ENCODE assay signal across 24 mouse cellular contexts in genomic region chr8:91425251-91425866, GRCm38 (mm10).
DNase-seq lines count a peak whose midpoint lies in the region; ATAC-seq and TF ChIP-seq lines count a peak whose summit lies in the region.
"Had no signal": no experiment of that assay in that cellular context is flagged by ENCODE, and none has a peak within 500 bp of the region (broad histone marks: within the 10 kb centered on the region; RNA-seq: fewer than 3 reads in every experiment).

No protein-coding gene starts in this region.

- no peaks in the 10 kb centered on the region for H3K9me3 ChIP-seq in kidney, postnatal 0 days (replicated peaks; ENCODE audit: low read length)
- no peaks in the 10 kb centered on the region for H3K9me3 ChIP-seq in kidney, embryonic 14.5 days (ENCODE audit: control insufficient read depth, low read length)
- H3K9me3 ChIP-seq: forebrain, embryonic 13.5 days; heart, embryonic 13.5 days; hindbrain, embryonic 12.5 days; liver, embryonic 13.5 days; midbrain, embryonic 10.5 days had no signal

- no peak for TF ChIP-seq CTCF in kidney, postnatal 0 days (IDR thresholded peaks at IDR 0.05; ENCODE audit: low read depth)

- intact Hi-C loops in gastrocnemius, postnatal 36 days (cut with DNase I) = no loop called here
- intact Hi-C loops in gastrocnemius, postnatal 14 days (cut with DNase I; ENCODE audit: low total_unique reads) = no loop called here

- H3K4me1 ChIP-seq in kidney, postnatal 0 days (replicated peaks; ENCODE audit: insufficient read depth, low read length) = no peaks in the 10 kb centered on the region
- H3K4me1 ChIP-seq in kidney, embryonic 14.5 days (ENCODE audit: control insufficient read depth, insufficient read depth, low read length) = no peaks in the 10 kb centered on the region
- H3K4me1 ChIP-seq: forebrain, embryonic 13.5 days; hindbrain, embryonic 12.5 days; midbrain, embryonic 10.5 days had no signal

- H3K4me3 ChIP-seq in kidney, postnatal 0 days (replicated peaks; ENCODE audit: low read depth, low read length) = no peak overlapping the region
- no peak overlapping the region for H3K4me3 ChIP-seq in kidney, embryonic 14.5 days (ENCODE audit: low read length)
- H3K4me3 ChIP-seq: forebrain, embryonic 13.5 days; gastrocnemius, adult 2 months; heart, embryonic 13.5 days; hindbrain, embryonic 12.5 days; liver, embryonic 13.5 days; midbrain, embryonic 10.5 days had no signal

- no peak overlapping the region for H3K9ac ChIP-seq in kidney, postnatal 0 days (ENCODE audit: low read depth, low read length)
- no peak overlapping the region for H3K9ac ChIP-seq in kidney, embryonic 14.5 days (ENCODE audit: low read depth, low read length)
- H3K9ac ChIP-seq: forebrain, embryonic 13.5 days; heart, embryonic 13.5 days; hindbrain, embryonic 12.5 days; liver, embryonic 13.5 days had no signal

- no peak overlapping the region for H3K4me2 ChIP-seq in kidney, postnatal 0 days (ENCODE audit: low read length)
- H3K4me2 ChIP-seq in kidney, embryonic 14.5 days (replicated peaks; ENCODE audit: low read depth, low read length) = no peak overlapping the region
- H3K4me2 ChIP-seq: forebrain, embryonic 13.5 days; hindbrain, embryonic 12.5 days; liver, embryonic 13.5 days had no signal

- no peak overlapping the region for H3K27ac ChIP-seq in kidney, postnatal 0 days
- H3K27ac ChIP-seq in kidney, embryonic 14.5 days (ENCODE audit: low read depth, low read length) = no peak overlapping the region
- H3K27ac ChIP-seq: forebrain, embryonic 13.5 days; hindbrain, embryonic 12.5 days; liver, embryonic 13.5 days; macrophage; midbrain, embryonic 10.5 days had no signal

- H3K36me3 ChIP-seq in kidney, postnatal 0 days (ENCODE audit: insufficient read depth, low read length) = no peaks in the 10 kb centered on the region
- no peaks in the 10 kb centered on the region for H3K36me3 ChIP-seq in kidney, embryonic 14.5 days (ENCODE audit: control insufficient read depth, insufficient read depth, low read length)
- H3K36me3 ChIP-seq: hindbrain, embryonic 12.5 days had no signal

- WGBS in kidney, postnatal 0 days = 65% methylated on average over 10 of the region's 10 CpGs
- WGBS in kidney, embryonic 14.5 days = 69% methylated on average over 10 of the region's 10 CpGs

- H3K27me3 ChIP-seq in kidney, postnatal 0 days (ENCODE audit: insufficient read depth, low read length) = no peaks in the 10 kb centered on the region
- no peaks in the 10 kb centered on the region for H3K27me3 ChIP-seq in kidney, embryonic 14.5 days (ENCODE audit: control insufficient read depth, insufficient read depth, low read length)
- H3K27me3 ChIP-seq: forebrain, embryonic 13.5 days; heart, embryonic 13.5 days; hindbrain, embryonic 12.5 days; liver, embryonic 13.5 days had no signal

- ATAC-seq in kidney, postnatal 0 days (replicated peaks; ENCODE audit: low FRiP score, low read depth) = no peak; the same call in 1 of the 2 replicates
- ATAC-seq in kidney, embryonic 14.5 days (ENCODE audit: low FRiP score, low TSS enrichment) = no peak
- ATAC-seq: activated CD4-positive, CD25-positive, alpha-beta regulatory T cell, adult 4 months; forebrain, embryonic 13.5 days; intestine, postnatal 0 days; midbrain, embryonic 16.5 days had no signal

- DNase-seq in kidney, postnatal 0 days (ENCODE audit: low spot score) = peak; percentile 56
- DNase-seq in testis, postnatal 10 days (ENCODE audit: low spot score) = peak; percentile 42
- no peak for DNase-seq in testis, postnatal 14 days (ENCODE audit: low spot score)
- DNase-seq in ZHBTc4 (ENCODE audit: low read depth, low spot score) = peak; percentile 48
- DNase-seq in gastrocnemius, postnatal 36 days = no peak
- DNase-seq in gastrocnemius, postnatal 14 days = no peak
- DNase-seq: adrenal gland, adult 8-10 months; cerebellum, adult 11-12 months; cerebellum, postnatal 14 days; gastrocnemius, adult 2 months; kidney, postnatal 36 days; liver, embryonic 13.5 days; lung, adult 2 months; right cerebral cortex, postnatal 14 days; thymus, postnatal 14 days had no signal

Comparison
In these comparisons a context has a peak if more than half of its experiments do, and no peak if none do; other contexts are left out.
1. DNase-seq: peak in kidney, postnatal 0 days (single experiment), testis, postnatal 10 days (single experiment) and ZHBTc4 (single experiment); none in testis, postnatal 14 days (single experiment), gastrocnemius, postnatal 36 days (0 of 2) and gastrocnemius, postnatal 14 days (single experiment).